Mouse (Mus musculus) testis, adult 2 months (tissue): ENCODE data around the gene Defb13.

Source experiments
- CTCF ChIP-seq: fragments of 200-500 bp; IDR thresholded peaks from 2 replicates; pipeline ENCODE4 v1.5.1; 2012; ENCODE audit warnings: low read depth, mild to moderate bottlenecking, inconsistent platforms, low read length, moderate library complexity; ENCODE audit not compliant: control insufficient read depth, insufficient read depth, insufficient replicate concordance
- POLR2A ChIP-seq: fragments of 200-500 bp; IDR thresholded peaks from 2 replicates; pipeline ENCODE4 v1.6.1; 2012; ENCODE audit warnings: low read depth, mild to moderate bottlenecking, inconsistent platforms, low read length, moderate library complexity; ENCODE audit not compliant: control insufficient read depth

DNA sequence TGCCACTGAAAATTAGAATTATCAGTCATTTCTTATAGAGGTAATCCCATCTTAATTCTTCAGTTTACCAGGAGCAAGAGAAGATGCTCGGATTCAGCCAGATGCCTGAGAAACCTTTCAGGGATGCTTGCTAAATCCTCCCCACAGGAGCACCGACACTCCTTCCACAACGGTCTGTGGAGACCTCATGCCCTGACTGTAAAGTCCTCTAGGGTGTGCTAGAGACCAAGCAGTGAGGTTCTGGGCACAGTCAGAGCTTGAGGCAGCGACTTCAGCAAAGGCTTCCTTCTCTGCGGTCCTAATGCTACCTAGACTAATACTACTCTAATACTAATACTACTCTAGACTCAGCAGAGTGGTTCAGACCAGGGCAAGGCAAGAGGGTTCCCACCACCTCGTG, 45.6 kb downstream of the Defb13 start:
- TF ChIP-seq CTCF (peak; percentile 70; the same call in 1 of the 2 replicates), POLR2A (no peak)
